Mouse (Mus musculus) brain, embryonic 14.5 days (tissue): Measurements from ENCODE around the gene Cox19.

ENCODE experiments used
- CTCF ChIP-seq: fragments of 200-500 bp; IDR thresholded peaks from 2 replicates; pipeline ENCODE4 v1.5.1; 2012; ENCODE audit warnings: inconsistent platforms, mild to moderate bottlenecking, moderate library complexity, borderline replicate concordance; ENCODE audit not compliant: insufficient read depth, insufficient read length; ENCODE audit errors: extremely low read depth
- POLR2A ChIP-seq: fragments of 200-500 bp; IDR thresholded peaks from 2 replicates; pipeline ENCODE4 v1.6.1; 2012; ENCODE audit warnings: mild to moderate bottlenecking, inconsistent platforms, borderline replicate concordance; ENCODE audit not compliant: poor library complexity, insufficient read depth, insufficient read length, severe bottlenecking; ENCODE audit errors: extremely low read depth

DNA sequence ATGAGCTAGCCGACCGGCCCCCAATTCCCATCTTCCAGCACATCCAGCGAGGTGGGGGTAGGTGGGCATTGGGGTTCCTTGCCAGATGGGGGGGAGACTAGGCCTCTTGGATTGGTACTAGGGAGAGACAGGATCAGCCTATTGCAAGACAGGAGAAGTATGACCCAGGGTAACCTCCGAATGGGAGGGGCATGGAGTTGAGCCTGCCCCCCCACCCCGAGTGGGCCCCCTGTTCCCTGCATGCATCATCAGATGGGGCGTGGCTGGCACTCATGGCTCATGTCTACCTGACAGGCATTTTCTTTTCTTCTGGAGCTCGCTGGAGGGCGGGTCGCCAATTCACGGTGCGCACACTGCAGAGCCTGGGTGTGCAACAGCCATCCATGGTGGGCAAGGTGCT is 2.7 kb upstream of the Cox19 start:
- TF ChIP-seq CTCF = no peak
- TF ChIP-seq POLR2A = no peak
